Mouse (Mus musculus) lung, adult 18-20 months (tissue): ENCODE data around the gene Ermap.

Source experiments
- DNase-seq, 2 experiments: peaks; one replicate each; pipeline ENCODE4 v3.0.0; 2022; ENCODE audit warnings: mixed read lengths in 2 of 2

Gene Ermap

DNA sequence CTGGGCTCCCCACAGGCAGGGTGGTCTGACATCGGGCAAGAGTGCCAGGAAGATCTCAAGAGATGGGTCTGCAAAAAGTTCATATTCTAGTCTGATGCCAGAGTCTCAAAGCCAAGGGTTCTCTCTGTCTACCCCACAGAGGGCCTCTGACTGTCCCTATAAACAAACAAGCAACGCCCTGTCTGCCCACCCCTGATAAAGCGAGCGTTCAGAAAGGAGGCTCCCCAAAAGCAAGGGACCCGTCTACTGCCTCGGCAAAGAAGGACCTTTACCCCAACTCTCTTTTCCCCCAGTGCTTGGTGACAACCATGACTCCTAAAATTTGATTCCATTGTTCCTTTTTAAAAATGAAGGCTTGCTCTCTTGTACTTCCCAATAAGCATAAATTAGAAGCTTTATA is at the start of gene Ermap:
Ermap (minus strand) TSS at position 148 of the 400 bp plus-strand sequence.
- no peak for DNase-seq

DNA sequence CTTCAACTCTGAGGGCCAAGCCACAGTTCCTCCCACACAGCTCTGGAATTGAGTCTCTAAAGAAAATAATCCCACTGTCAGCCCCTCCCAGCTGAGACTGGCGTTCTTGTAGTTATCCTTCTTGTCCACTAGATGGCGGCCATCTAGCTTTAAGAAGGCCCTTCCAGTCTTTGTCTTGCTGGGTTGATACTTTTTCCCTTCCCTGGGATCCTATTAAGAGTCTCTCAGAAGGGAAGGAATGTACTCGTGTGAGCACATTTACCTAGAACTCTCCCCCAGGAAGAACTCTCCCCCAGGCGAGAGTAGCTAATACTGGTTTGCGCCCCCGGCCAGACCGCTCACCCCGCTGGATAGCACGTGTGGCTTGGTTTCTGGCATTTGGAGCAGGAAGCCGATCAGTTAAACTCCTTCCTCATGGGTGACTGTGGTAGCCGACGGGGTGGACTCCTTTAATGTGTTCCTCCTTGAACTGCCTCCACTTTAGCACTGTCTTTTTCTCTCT is 49.4 kb upstream of the Ermap start:
- DNase-seq = peak in 1 of 2 experiments; percentile 42

DNA sequence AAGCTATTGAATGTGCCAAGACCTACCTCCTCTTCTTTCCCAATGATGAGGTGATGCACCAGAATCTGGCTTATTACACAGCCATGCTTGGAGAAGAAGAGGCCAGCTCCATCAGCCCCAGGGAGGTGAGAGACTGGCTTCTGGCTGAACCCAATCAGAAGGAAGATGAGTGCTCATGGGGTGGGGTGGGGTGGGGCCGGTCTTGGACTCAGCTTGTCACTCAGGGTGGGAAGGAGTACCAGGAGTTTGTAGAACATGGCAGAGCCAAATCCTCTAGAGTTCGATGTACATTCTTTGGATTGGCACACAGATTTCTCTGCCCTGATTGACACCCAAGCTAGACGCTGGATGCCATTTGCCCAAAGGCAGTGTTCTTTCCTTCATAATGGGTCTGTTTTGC is 48.9 kb upstream of the Ermap start:
- no peak for DNase-seq

DNA sequence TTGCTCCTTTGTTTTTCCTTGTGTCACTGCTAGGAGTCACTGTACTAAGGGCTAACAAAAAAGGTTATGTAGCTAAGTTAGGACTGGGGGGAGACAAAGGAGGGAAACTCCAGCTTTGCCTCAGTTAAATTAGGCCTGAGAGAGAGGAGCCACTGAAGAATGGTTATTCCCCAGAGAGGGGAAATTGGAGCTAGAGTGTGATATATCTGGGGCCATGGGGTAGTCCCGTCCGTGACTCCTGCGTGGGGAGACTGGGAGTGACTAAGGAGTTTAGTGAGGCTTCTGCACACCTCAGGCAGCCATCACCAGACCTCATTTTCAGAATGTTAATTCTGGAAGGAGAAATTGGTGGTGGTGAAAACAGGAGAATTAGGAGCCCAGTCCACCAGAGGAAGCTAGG is 44.5 kb upstream of the Ermap start:
- DNase-seq = no peak

DNA sequence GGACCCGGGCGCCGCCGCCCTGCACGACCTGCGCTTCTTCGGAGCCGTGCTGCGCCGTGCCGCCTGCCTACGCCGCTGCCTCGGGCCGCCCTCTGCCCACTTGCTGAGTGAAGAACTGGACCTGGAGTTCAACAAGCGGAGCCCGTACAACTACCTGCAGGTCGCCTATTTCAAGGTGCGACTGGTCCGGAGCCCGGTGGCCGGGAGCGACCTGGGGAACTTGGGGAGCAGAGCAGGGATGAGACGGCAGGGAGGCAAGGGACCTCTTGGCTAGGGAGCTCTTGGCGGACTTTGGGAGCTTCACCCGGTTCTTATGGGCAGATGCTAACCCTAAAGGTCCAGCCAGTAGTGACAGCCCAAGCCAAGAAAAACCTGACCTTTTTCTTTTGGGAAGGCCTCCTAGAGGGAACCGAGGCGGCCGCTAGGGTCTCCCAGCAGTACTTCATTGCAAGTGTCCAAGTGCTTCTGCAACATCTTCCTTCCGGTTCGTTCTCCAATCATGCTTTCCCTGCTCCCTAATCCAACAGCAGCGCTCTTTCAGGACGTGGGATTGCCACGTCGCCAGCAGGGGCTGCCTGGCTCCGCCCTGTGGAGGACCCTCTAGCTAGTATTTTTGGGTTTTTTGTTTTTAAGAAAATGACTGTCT is 43.6 kb upstream of the Ermap start:
- DNase-seq = peak in 1 of 2 experiments; percentile 24

DNA sequence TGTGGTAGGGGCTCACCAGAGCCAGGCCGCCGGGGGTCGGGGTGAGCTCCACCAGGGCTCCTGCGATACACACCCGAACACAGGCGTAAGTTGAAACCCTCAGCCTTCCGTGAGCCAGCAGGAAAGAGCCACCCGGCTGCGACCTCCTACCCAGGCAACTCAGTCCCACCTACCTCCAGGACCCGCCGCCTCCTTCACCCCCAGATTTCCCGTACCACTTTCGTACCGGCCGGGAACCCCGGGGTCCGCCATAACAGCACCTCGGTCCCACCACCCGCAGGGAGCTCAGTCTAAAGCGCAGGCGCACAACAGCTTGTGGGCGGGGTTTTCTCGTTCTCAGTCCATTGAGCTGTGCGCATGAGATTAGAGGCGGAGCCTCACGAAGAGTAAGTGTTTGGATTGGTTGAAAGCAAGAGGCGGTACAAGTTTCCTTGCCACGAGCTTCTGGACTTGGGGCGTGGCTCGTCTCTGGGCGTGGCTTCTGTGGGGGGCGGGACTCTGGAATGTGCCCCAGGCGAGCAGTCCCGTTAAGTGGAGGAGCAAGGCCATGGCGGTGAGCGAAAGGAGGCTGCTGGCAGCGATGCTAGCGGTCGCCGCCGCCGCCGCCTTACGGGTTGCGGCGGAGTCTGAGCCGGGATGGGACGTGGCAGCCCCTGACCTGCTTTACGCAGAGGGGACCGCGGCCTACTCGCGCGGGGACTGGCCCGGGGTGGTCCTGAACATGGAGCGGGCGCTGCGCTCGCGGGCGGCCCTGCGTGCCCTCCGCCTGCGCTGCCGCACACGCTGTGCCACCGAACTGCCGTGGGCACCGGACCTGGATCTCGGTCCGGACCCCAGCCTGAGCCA is 42.8 kb upstream of the Ermap start, which contains the start of the genes AU022252 and P3h1:
AU022252 (minus strand) TSS at position 303 of the 846 bp plus-strand sequence.
P3h1 (plus strand) TSS at position 506 of the 846 bp plus-strand sequence.
- DNase-seq = peak; percentile 100

DNA sequence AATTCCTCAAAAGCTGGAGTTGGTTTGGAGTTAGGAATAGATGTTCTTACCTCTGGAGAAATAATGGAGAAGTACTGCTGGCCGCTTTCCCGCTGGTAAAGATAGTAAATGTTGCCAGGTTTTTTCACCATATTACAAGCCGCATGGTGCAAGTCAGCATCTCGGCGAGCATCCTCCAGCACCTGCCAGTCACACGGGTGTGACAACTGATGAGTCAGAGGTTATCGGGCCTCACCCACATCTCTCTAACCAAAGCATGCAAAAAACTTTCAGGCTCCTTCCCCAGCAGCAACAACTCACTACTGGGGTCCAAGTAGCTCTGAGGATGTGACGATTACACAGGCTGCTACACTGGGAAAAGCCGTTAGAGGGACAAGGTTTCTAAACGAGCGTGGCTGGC is 36.9 kb upstream of the Ermap start:
- no peak for DNase-seq

DNA sequence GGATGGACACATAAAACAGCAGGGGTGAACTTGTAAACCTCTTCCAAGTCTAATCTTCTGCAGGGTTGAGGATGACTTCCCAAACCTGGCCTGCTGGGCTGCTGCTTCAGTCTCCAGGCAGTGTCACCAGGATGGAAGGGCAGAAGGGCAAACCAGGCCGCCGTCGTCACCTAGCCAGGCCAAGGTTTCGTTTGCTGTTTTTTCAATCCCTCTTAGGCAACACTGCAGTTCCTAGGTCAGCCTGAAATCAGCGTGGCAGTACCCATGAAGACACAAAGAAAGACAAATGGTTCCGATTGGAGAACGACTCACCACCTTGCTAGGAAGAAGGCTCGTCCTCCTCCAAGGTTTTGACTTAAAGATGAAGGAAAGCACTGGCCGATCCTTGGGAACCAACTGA is 35.9 kb upstream of the Ermap start:
- no peak for DNase-seq

DNA sequence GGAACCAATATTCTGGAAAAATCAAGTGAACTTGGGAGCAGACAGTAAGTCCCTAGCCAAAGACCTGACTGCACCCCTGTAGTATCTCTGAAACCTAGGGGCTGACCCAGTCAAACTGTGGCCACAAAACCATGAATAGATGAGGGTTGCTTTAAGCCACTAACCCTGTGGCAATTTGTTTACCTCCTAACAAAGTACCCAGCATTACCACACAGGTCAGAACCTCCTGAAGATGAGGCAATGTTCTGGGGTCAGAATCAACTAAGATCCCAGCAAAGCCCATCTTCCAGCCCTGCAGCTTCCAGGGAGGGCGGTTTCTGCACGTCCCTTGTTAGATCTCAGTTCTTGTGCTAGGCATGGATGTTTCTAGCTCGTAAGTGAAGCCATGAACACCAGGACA is 34.7 kb upstream of the Ermap start:
- DNase-seq = no peak

DNA sequence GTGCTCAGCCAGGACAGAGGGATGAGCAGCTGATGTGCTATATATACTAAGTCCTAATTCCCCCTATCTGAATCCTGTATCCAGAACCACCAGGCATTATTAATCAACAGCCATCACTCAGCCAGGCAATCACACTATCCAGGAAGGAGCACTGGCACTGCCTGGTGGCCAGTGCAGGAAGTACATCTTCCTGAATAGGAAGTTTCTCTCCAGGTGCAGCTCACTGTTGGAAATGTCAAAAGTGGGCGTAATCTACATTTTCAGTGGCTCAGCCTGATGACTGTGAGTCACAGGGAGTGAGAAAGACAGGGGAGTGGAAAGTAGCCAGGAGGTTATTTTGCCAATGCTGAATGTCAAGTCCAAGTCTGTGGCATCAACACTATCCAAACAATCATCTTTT is 33.9 kb upstream of the Ermap start:
- DNase-seq = peak in 1 of 2 experiments; percentile 37

DNA sequence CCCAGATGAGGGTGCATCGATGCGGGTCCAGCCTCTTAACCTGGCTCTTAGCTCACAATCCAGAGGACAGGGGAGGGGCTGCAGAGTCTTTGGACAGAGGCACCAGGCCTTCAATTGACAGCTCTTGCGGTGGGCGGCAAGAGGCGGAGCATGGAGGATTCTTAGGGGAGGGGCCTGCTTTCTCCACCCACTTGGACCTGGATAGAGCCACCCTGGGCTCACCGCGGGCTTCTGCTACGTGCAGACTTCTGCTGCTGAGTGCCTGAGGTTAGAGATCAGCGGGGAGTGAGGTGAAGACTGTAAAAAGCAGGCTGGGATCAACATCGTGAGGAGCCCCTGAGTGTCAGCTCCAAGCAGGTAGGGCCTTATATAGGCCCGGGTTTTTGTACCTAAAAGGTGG is 28.4 kb upstream of the Ermap start, which contains the start of gene Tmem269:
Tmem269 (minus strand) TSS at position 49 of the 400 bp plus-strand sequence.
- peak in 1 of 2 experiments; percentile 21 for DNase-seq

DNA sequence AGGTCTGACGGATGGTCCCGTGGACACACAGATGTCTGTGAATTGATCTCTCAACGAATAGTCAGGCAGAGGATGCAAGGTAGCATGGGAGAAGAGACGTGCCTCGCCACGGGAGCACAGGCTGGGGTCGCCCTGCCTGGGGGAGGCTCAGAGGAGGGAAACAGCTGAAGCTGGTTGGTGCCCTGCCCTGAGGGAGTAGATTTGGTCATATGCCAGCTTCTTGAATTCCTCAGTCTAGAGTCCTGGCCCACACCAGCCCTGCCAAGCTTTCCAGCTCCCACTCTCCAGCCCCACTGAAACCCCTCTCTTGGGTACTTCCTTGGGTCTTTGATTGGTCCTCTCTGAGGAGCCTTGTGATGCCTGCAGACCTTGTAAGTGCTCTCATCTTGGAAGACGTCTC is 26.9 kb upstream of the Ermap start:
- DNase-seq = no peak

DNA sequence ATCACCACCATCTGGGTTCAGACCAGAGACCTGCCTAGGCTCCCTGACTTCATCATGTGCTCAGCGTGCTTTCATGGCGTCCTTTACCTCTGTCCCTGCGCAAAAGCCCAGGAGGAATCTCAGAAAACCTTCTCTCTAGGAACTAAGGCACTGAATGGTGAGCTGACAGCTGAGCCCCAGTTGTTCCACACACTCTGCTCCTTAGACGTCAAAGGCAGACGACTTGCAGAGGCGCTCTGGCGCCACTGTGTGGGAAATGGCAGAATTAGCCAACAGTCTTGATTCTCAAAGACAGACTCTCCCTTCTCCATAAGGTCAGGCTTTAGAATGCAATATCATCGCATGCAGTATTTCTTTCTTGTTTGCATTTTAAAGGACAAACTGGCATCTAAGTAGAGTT is 14.9 kb upstream of the Ermap start:
- peak; percentile 42 to 50 for DNase-seq

DNA sequence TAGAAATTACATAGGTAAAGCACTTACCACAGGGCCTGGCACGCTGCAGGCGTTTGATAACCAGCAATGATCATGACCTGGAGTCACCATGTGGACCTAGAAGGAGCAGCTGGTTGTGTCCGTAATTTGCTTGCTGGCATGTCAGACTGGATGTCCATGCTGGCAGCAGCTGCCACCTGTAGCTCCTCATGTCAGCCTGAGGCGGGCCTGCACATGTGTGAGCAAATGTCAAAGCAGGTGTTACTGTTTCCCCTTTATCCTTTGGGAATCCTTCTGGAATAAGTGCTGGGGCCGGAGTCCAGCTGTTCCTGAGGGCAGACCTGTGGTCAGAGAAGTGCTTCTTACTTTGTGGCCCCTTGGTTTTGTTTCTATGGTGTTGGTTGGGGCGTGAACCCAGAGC is 8.3 kb upstream of the Ermap start:
- no peak for DNase-seq

DNA sequence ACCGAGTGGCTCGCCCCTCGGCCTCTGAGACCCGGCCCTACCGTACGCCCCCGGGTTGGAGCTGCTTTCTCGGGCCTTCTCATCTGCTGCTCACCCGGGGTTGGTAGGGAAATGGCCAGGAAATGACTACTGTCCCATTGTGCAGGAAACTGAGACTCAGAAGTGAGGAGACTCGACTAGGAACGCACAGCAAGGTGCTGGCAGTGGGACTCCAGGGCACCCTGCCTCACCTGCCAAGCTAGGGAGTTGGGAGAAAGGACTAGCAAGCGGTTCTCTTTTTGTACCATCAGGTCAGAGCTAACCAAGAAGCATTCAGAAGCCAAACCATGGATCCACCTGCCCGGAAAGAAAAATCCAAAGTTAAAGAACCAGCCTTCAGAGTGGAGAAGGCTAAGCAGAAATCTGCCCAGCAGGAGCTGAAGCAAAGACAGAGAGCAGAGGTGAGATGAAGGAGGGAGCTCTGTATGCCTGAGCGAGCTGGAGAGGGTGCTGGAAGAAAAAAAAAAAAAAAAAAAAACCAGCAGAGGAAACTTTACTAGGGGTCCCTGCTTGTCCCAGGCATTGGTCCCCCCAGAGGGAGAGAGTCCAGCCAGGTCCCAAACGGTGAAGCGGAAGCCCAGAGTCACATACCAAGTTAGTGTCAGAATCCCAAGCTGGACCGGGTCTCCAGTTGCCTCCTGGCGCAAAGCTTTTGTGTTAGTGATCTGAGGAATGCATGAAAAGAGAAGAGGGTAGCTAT is 5.9 kb upstream of the Ermap start:
- no peak for DNase-seq

DNA sequence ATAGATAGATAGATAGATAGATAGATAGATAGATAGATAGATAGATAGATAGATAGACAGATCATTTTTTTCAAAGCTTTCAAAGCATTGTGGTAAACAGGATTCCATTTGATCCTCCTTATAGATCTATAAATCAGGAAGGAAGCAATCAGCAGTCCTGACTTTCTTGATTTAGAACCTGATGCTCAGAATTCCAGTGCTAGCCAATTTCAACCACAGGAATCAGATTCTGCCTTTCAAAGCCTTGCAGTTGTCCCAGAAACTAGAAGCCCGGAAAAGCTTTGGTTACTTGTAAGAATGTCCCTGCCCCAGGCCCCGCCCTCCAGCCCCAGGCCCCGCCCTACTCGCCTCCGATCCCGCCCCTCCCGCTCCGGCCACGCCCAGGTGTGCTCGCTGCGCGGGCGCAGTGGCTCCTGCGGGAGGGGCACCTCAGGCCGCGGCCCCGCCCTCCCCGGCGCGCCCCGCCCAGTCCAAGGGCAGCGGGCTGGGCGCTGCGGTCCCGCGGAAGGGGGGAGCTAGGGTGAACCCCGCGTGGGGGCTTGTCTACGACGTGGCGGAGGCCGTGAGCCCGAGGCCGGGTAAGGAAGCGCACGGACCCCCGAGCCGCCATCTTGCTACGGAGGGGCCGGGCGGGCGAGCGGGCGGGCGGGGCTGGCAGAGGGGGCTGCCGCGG is 5.2 kb upstream of the Ermap start, which contains the start of gene Svbp:
Svbp (plus strand) TSS at position 398 of the 673 bp plus-strand sequence.
- peak; percentile 77 to 83 for DNase-seq

DNA sequence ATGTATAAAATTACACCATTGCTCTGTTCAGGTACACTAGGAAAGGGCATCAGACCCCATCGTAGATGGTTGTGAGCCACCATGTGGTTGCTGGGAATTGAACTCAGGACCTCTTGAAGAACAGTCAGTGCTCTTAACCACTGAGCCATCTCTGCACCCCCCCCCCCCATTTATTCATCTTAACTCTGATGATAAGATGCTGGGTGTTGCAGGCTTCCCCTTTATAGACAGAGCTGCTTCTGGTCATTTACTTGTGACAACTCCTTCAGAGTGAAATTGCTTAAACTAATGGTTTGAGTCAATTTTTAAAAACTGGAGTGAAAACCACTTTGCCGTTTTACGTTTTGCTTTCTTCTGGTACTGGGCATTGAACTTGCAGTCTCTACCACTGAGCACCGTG is 2.9 kb upstream of the Ermap start:
- DNase-seq = no peak

DNA sequence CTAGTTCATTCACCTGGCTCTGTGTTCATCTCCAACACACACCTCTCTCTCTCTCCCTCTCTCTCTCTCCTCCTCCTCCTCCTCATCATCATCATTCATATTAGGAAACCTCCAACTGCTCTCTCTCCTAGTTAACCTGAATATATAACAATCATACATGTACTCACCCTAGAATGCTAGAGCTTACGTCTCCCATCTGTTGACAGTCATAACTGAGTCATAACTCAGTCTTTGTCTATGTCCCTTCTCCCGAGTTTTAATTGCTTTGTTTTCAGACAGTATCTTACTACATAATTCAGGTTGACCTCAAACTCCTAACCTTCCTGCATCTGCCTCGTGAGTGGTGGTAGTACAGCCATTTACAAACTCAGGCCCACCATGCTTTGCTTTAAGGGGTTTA is 1.5 kb upstream of the Ermap start:
- no peak for DNase-seq

DNA sequence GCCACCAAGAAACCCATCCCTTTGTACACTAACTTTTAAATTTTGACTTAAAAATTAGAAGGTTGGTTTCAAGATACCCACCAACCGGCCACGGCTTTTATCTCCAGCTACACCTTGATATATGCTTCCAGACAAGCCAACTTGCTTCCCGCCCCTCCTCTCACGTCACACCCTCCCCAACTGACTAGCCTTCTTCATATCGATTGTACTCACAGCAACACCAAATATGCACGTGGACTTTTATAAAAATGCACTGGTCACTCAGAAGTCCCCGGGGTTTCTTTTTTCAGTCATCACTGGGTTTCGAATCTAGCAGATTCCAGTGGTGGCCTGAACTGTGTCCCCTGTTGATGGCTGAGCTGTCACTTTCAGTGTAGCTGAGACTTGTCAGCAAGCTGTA is 807 bp upstream of the Ermap start:
- DNase-seq = no peak

DNA sequence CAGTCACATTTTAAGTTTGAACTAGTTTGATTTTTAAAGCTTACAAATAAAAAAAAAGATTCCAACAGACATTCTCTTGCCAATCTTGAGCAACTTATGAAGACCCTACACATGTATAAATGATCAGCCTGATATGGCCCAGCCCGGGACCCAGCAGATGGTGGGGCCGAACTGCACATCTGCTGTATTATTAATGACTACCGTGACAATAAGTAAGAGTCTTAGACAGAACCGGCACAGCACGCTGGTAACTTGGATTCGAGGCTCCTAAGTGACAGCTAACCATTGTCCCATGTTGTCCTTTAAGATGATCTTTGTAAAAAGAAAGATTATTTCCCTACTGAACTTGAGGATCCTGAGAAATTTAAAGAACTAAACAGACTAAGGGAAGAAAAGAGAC is 419 bp downstream of the Ermap start:
- no peak for DNase-seq

DNA sequence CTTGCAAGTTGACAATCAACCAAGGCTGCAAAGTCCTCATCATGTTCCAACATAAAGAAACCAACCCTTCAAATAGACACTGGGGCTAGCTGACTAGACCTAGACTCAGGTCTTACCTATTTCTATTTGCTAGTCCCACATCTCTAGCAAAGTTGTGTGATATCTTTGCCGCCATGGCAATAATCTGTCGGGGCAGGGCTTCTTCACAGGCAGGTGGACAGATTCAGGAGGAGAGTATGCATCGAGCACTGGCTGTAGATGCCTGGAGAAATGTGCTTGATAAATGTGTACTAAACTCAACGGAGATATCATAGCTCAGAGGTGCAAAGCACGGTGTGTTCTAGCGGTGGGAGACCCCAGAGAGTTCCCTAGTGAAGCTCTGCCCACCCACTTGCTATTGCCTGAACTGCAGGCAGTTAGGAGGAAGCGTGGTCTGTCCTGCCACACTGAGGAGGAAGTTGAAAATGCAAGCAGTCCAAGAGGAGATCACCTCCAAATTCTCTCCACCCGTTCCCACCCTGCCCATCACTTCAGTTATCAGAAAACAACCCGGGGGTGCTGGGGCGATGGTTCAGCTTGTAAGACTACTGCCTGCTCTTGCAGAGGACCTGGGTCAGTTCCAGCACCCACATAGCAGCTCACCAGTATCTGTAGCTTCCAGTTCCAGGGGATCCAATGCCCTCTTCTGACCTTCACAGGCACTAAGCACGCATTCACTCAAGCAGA is 1.6 kb downstream of the Ermap start:
- no peak for DNase-seq

DNA sequence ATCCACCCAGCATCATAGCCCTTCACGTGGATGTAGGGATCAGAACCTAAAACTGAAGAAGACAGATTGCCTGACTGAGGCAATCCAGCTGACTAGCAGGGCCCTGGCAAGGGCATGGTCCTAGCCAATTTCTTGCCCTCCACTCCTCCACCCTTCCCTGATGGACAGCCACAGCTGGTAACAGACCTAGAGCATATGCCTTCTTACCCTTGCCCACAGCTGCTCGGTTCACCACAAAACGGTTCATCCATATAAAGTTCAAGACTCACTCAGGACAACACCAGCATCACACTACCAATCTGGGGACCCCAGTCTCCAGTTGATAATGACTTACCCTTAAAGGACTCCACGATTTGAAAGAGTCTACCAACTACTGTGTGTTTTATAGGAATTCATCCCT is 4.0 kb downstream of the Ermap start:
- no peak for DNase-seq
